Comparison of ENCODE assay signal across 9 mouse cellular contexts in the genomic region with DNA sequence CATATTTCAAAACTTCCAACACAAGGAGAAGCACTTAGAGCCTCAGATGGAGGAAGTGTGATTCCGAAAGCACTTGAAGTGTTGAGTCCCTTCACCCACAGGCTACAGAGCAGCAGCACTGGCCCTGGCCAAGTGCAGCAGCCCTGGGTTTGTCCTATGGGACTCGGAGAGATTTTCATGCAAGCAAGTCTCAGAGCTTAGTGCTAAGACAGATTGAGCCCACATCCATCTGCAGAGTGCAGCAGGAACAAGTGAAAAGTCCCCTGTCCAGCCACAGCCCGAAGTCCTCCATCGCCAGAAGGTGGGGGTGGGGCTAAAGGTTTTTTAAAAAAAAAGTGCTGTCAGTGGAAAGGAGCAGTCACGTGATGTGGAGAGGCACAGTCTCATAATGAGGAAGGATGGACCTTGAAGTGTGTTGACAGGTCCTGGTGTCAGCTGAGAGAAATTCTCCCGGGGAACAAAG.
DNase-seq lines count a peak whose midpoint lies in the region; ATAC-seq lines count a peak whose summit lies in the region.
"Had no signal": no experiment of that assay in that cellular context is flagged by ENCODE, and none has a peak within 500 bp of the region (broad histone marks: within the 10 kb centered on the region; RNA-seq: fewer than 3 reads in every experiment).

No protein-coding gene starts in this region.

- H3K27me3 ChIP-seq in heart, embryonic 13.5 days (replicated peaks): peaks cover 14% of the 10 kb centered on the region; the same call in 1 of the 2 replicates
- no peaks in the 10 kb centered on the region for H3K27me3 ChIP-seq in hindbrain, embryonic 14.5 days (ENCODE audit: control insufficient read depth, insufficient read depth, low read length)
- no peaks in the 10 kb centered on the region for H3K27me3 ChIP-seq in midbrain, embryonic 12.5 days

- WGBS in heart, embryonic 13.5 days: 26% methylated on average over 6 of the region's 6 CpGs
- WGBS in hindbrain, embryonic 14.5 days: 17% methylated on average over 6 of the region's 6 CpGs
- WGBS in midbrain, embryonic 12.5 days: 22% methylated on average over 6 of the region's 6 CpGs

- H3K9ac ChIP-seq in heart, embryonic 13.5 days: peak overlapping the region; percentile 38; the same call in 1 of the 2 replicates
- no peak overlapping the region for H3K9ac ChIP-seq in hindbrain, embryonic 14.5 days
- H3K9ac ChIP-seq in midbrain, embryonic 12.5 days (replicated peaks): no peak overlapping the region

- H3K4me3 ChIP-seq in heart, embryonic 13.5 days: peak overlapping the region; percentile 11; the same call in 1 of the 2 replicates
- H3K4me3 ChIP-seq in hindbrain, embryonic 14.5 days (replicated peaks; ENCODE audit: low read length): no peak overlapping the region
- H3K4me3 ChIP-seq in midbrain, embryonic 12.5 days: no peak overlapping the region
- H3K4me3 ChIP-seq: left cerebral cortex, adult 2 months had no signal

- H3K36me3 ChIP-seq in heart, embryonic 13.5 days: peaks cover 23% of the 10 kb centered on the region
- peaks cover 11% of the 10 kb centered on the region for H3K36me3 ChIP-seq in hindbrain, embryonic 14.5 days (replicated peaks; ENCODE audit: control insufficient read depth, insufficient read depth)
- peaks cover 9% of the 10 kb centered on the region for H3K36me3 ChIP-seq in midbrain, embryonic 12.5 days

- H3K9me3 ChIP-seq in heart, embryonic 13.5 days: no peaks in the 10 kb centered on the region
- no peaks in the 10 kb centered on the region for H3K9me3 ChIP-seq in hindbrain, embryonic 14.5 days (ENCODE audit: control insufficient read depth, low read length)
- no peaks in the 10 kb centered on the region for H3K9me3 ChIP-seq in midbrain, embryonic 12.5 days

- DNase-seq in heart, postnatal 4 days: no peak
- DNase-seq in embryo, embryonic 10 days (ENCODE audit: low spot score): peak; percentile 68
- DNase-seq in hindbrain, embryonic 14.5 days (ENCODE audit: low spot score): peak; percentile 35
- no peak for DNase-seq in testis, postnatal 14 days (ENCODE audit: low spot score)
- DNase-seq in urinary bladder, postnatal 4 days (ENCODE audit: low spot score in 2 of 2): no peak
- DNase-seq in urinary bladder, postnatal 25 days (ENCODE audit: low spot score): no peak

- peaks cover 52% of the 10 kb centered on the region for H3K4me1 ChIP-seq in heart, embryonic 13.5 days
- peaks cover 23% of the 10 kb centered on the region for H3K4me1 ChIP-seq in hindbrain, embryonic 14.5 days (replicated peaks; ENCODE audit: control insufficient read depth, insufficient read depth, low read length)
- H3K4me1 ChIP-seq in midbrain, embryonic 12.5 days: peaks cover 44% of the 10 kb centered on the region

- H3K4me2 ChIP-seq in heart, embryonic 13.5 days: peak overlapping the region; percentile 54
- H3K4me2 ChIP-seq in hindbrain, embryonic 14.5 days (replicated peaks): no peak overlapping the region; the same call in 1 of the 2 replicates
- H3K4me2 ChIP-seq in midbrain, embryonic 12.5 days (replicated peaks): peak overlapping the region; percentile 24

- no peak for ATAC-seq in heart, embryonic 13.5 days (ENCODE audit: extremely low read depth, insufficient number of reproducible peaks, low FRiP score, low TSS enrichment)
- peak; percentile 34; the same call in 1 of the 2 replicates for ATAC-seq in hindbrain, embryonic 14.5 days (ENCODE audit: low FRiP score)
- ATAC-seq in midbrain, embryonic 12.5 days (ENCODE audit: low FRiP score, low read depth): peak; percentile 50

- no peak overlapping the region; the same call in 1 of the 2 replicates for H3K27ac ChIP-seq in heart, embryonic 13.5 days (replicated peaks)
- H3K27ac ChIP-seq in hindbrain, embryonic 14.5 days: peak overlapping the region; percentile 85
- H3K27ac ChIP-seq in midbrain, embryonic 12.5 days (replicated peaks): peak overlapping the region; percentile 94
- H3K27ac ChIP-seq: left cerebral cortex, adult 2 months had no signal

Comparison
In these comparisons a context has a peak if more than half of its experiments do, and no peak if none do; other contexts are left out.
1. DNase-seq: peak in embryo, embryonic 10 days (single experiment) and hindbrain, embryonic 14.5 days (single experiment); none in heart, postnatal 4 days (single experiment), testis, postnatal 14 days (single experiment), urinary bladder, postnatal 4 days (0 of 2) and urinary bladder, postnatal 25 days (single experiment).